Mouse (Mus musculus) MEL (cell line): ENCODE data around the gene Rac2. TPM values are rescaled to one million over a fixed set of nuclear protein-coding genes. Genes with fewer than 3 reads are reported as not detected.

ENCODE experiments used
- DNase-seq: peaks from one replicate; pipeline ENCODE4 v3.0.0; 2011; ENCODE audit warnings: low read depth, low spot score
- H3K27ac ChIP-seq: 2 replicates; pipeline ENCODE4 v1.5.1; 2012; ENCODE audit warnings: low read depth, mild to moderate bottlenecking, control low read depth, low read length, moderate library complexity; ENCODE audit not compliant: control insufficient read depth
- H3K27me3 ChIP-seq, 2 experiments: fragments of 150-350 bp in 1 of 2; sonication (generic) in 1 of 2; 2 replicates each; pipeline ENCODE4 v1.6.1; 2012; ENCODE audit warnings: low read length in 2 of 2, mild to moderate bottlenecking in 2 of 2, improper control_type of control experiment in 1 of 2, moderate library complexity in 1 of 2; ENCODE audit not compliant: insufficient read depth in 2 of 2, control insufficient read depth in 1 of 2
- H3K36me3 ChIP-seq, 2 experiments: 2 replicates each; pipeline ENCODE4 v1.6.1; 2012 to 2014; ENCODE audit warnings: low read length in 2 of 2, improper control_type of control experiment in 1 of 2, inconsistent platforms in 1 of 2, mild to moderate bottlenecking in 1 of 2; ENCODE audit not compliant: insufficient read depth in 2 of 2, control insufficient read depth in 1 of 2
- H3K4me1 ChIP-seq, 2 experiments: fragments of 150-350 bp in 1 of 2; sonication (generic) in 1 of 2; 2 replicates each; pipeline ENCODE4 v1.6.1; 2012; ENCODE audit warnings: low read length in 2 of 2, improper control_type of control experiment in 1 of 2, mild to moderate bottlenecking in 1 of 2; ENCODE audit not compliant: insufficient read depth in 2 of 2, control insufficient read depth in 1 of 2
- H3K4me3 ChIP-seq, 2 experiments: fragments of 150-350 bp in 1 of 2; sonication (generic) in 1 of 2; 2 replicates each; pipeline ENCODE4 v1.5.1; 2012; ENCODE audit warnings: low read depth in 2 of 2, low read length in 2 of 2, mild to moderate bottlenecking in 2 of 2, moderate library complexity in 2 of 2, control low read depth in 1 of 2, improper control_type of control experiment in 1 of 2; ENCODE audit not compliant: control insufficient read depth in 1 of 2, insufficient read depth in 1 of 2
- H3K79me2 ChIP-seq: 2 replicates; pipeline ENCODE4 v1.6.1; 2012; ENCODE audit warnings: mild to moderate bottlenecking, low read length, moderate library complexity; ENCODE audit not compliant: control insufficient read depth, poor library complexity, insufficient read depth
- H3K9ac ChIP-seq: 2 replicates; pipeline ENCODE4 v1.6.1; 2012; ENCODE audit warnings: low read depth, mild to moderate bottlenecking, control low read depth, low read length, moderate library complexity; ENCODE audit not compliant: control insufficient read depth, poor library complexity, severe bottlenecking
- H3K9me3 ChIP-seq: fragments of 150-350 bp; sonication (generic); replicated peaks from 2 replicates; pipeline ENCODE4 v1.6.1; 2012; ENCODE audit warnings: mild to moderate bottlenecking, low read length, improper control_type of control experiment, moderate library complexity; ENCODE audit not compliant: insufficient read depth
- CHD2 ChIP-seq: IDR thresholded peaks from 2 replicates; pipeline ENCODE4 v1.6.1; 2011; ENCODE audit warnings: low read length, improper control_type of control experiment
- CTCF ChIP-seq, 3 experiments: IDR thresholded peaks in 2 of 3; conservative IDR thresholded peaks in 1 of 3; 2 replicates each; pipeline ENCODE4 v1.5.1; 2011 to 2012; ENCODE audit warnings: low read length in 3 of 3, low read depth in 2 of 3, mild to moderate bottlenecking in 2 of 3, improper control_type of control experiment in 1 of 3, inconsistent platforms in 1 of 3, mixed read lengths in 1 of 3, moderate library complexity in 1 of 3; ENCODE audit not compliant: control insufficient read depth in 1 of 3, insufficient read depth in 1 of 3, poor library complexity in 1 of 3, severe bottlenecking in 1 of 3
- JUND ChIP-seq: IDR thresholded peaks from 2 replicates; pipeline ENCODE4 v1.6.1; 2011; ENCODE audit warnings: low read depth, mild to moderate bottlenecking, improper control_type of control experiment, low read length
- MAFK ChIP-seq: IDR thresholded peaks from 2 replicates; pipeline ENCODE4 v1.6.1; 2011; ENCODE audit warnings: low read depth, mild to moderate bottlenecking, low read length, improper control_type of control experiment, borderline replicate concordance
- MEF2A ChIP-seq: IDR thresholded peaks from 2 replicates; pipeline ENCODE4 v1.6.1; 2014; ENCODE audit warnings: low read depth, mild to moderate bottlenecking, inconsistent platforms, low read length, improper control_type of control experiment; ENCODE audit not compliant: poor library complexity, insufficient replicate concordance, severe bottlenecking; ENCODE audit errors: extremely low read depth
- NELFE ChIP-seq: IDR thresholded peaks from 2 replicates; pipeline ENCODE4 v1.6.1; 2011; ENCODE audit warnings: low read depth, low read length, improper control_type of control experiment
- TBP ChIP-seq: IDR thresholded peaks from 2 replicates; pipeline ENCODE4 v1.8.0; 2011; ENCODE audit warnings: low read depth, low read length, improper control_type of control experiment
- UBTF ChIP-seq: IDR thresholded peaks from 2 replicates; pipeline ENCODE4 v1.6.1; 2012; ENCODE audit warnings: low read depth, mild to moderate bottlenecking, inconsistent platforms, low read length, improper control_type of control experiment, moderate library complexity, borderline replicate concordance; ENCODE audit not compliant: insufficient read depth
- USF2 ChIP-seq, 2 experiments: IDR thresholded peaks; 2 replicates each; pipeline ENCODE4 v1.6.1; 2011 to 2012; ENCODE audit warnings: improper control_type of control experiment in 2 of 2, low read length in 2 of 2, borderline replicate concordance in 1 of 2, inconsistent platforms in 1 of 2, low read depth in 1 of 2, mild to moderate bottlenecking in 1 of 2; ENCODE audit not compliant: insufficient read depth in 1 of 2
- ZNF384 ChIP-seq: IDR thresholded peaks from 2 replicates; pipeline ENCODE4 v1.6.1; 2012; ENCODE audit warnings: low read depth, mild to moderate bottlenecking, inconsistent platforms, low read length, improper control_type of control experiment
- polyA plus RNA-seq, 2 experiments: library from polyadenylated mRNA; stranded (reverse) in 1 of 2; unstranded in 1 of 2; fragments of >175 nt in 1 of 2; fragments of >200 nt in 1 of 2; gene quantifications; 2 replicates each; pipeline versions ENCODE4 v1.2.1 to v1.2.4; 2012; ENCODE audit warnings: low replicate concordance in 2 of 2, low read depth in 1 of 2; ENCODE audit not compliant: insufficient read length in 2 of 2, insufficient read depth in 1 of 2, missing spikeins in 1 of 2
- total RNA-seq: library from RNA; depleted of rRNA; stranded (reverse); fragments of 300-350 nt; gene quantifications from 2 replicates; pipeline ENCODE4 v1.2.3, GENCODE M21; 2012

Gene Rac2
- total and polyA plus RNA-seq, 3 experiments = 257 to 881 (median 772) TPM

DNA sequence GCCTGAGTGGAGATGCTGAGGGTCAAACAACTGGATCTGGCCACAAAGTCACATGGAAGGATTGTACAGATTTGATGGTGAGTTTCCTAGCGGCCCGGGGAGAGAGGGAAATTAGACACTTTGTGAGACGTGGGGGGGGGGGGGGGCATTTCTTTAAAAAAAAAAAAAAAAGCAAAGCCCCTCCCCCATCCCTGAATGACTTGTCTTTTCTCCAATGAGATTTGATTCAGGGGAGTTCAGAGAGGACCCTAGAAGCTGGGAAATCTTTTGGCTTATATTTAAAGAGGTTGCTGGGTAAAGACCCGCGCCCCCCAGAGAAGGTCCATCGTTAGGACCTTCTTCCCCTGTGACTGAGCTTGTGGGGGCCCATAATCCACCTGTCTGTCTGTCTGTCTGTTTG lies 23.9 kb upstream of the Rac2 start:
- peak overlapping the region; percentile 56 for H3K9ac ChIP-seq
- no peaks in the 10 kb centered on the region for H3K79me2 ChIP-seq
- DNase-seq = no peak
- H3K36me3 ChIP-seq = no peaks in the 10 kb centered on the region
- H3K27me3 ChIP-seq = no peaks in the 10 kb centered on the region
- TF ChIP-seq MAFK (no peak), ZNF384 (peak; percentile 86)
- peaks cover 0 to 11% of the 10 kb centered on the region in 2 experiments; a peak in 2 of 4 replicates for H3K4me1 ChIP-seq
- no peaks in the 10 kb centered on the region for H3K9me3 ChIP-seq
- H3K27ac ChIP-seq = peak overlapping the region; percentile 59
- H3K4me3 ChIP-seq = peak overlapping the region; percentile 58 to 73

GRCm38 (mm10) chr15:78595468-78595867 lies 22.9 kb upstream of the Rac2 start:
- Histone ChIP-seq H3K9me3 (no peaks in the 10 kb centered on the region), H3K36me3 (no peaks in the 10 kb centered on the region), H3K79me2 (no peaks in the 10 kb centered on the region), H3K9ac (no peak overlapping the region), H3K4me3 (no peak overlapping the region), H3K27ac (no peak overlapping the region), H3K4me1 (peaks cover 0 to 11% of the 10 kb centered on the region in 2 experiments; a peak in 2 of 4 replicates), H3K27me3 (no peaks in the 10 kb centered on the region)
- peak; percentile 19 for DNase-seq
- TF ChIP-seq CTCF (IDR thresholded peaks at IDR 0.05 in 2 of 3, conservative IDR thresholded peaks at IDR 0.05 in 1 of 3; ENCODE audit: control insufficient read depth in 1 of 3, insufficient read depth in 1 of 3, low read depth in 2 of 3, low read length in 3 of 3, poor library complexity in 1 of 3, severe bottlenecking in 1 of 3) = peak; percentile 48 to 62 (median 56)
- no peak for TF ChIP-seq UBTF
- no peak for TF ChIP-seq JUND
- TF ChIP-seq MEF2A = no peak

DNA sequence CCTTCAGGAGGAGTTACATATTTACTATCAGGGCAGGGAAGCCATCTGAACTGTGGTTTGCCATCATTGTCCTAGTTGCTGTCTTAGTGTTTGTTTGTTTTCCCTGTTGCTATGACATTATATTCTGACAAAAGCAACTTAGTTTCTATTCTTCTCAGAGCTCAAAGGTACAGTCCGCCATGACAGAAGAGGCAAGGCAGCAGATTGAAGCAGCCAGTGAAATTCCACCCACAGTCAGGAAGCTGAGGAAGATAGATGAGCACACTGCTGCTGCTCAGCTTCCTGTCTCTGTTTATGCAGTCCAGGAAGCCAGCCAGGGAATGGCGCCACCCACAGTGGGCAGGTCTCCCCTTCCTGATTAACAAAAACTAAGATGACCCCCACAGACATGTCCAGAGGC lies 22.2 kb upstream of the Rac2 start:
- H3K9me3 ChIP-seq = no peaks in the 10 kb centered on the region
- peak; percentile 10 for DNase-seq
- H3K4me3 ChIP-seq = no peak overlapping the region
- H3K27me3 ChIP-seq = no peaks in the 10 kb centered on the region
- H3K4me1 ChIP-seq = peaks cover 0 to 11% of the 10 kb centered on the region in 2 experiments; a peak in 2 of 4 replicates
- no peak for TF ChIP-seq NELFE
- no peak for TF ChIP-seq USF2 (IDR thresholded peaks at IDR 0.05; ENCODE audit: borderline replicate concordance in 1 of 2, insufficient read depth in 1 of 2, low read depth in 1 of 2, low read length in 2 of 2)
- TF ChIP-seq TBP = no peak
- TF ChIP-seq ZNF384 = no peak
- no peak for TF ChIP-seq CHD2
- H3K9ac ChIP-seq = no peak overlapping the region
- no peaks in the 10 kb centered on the region for H3K79me2 ChIP-seq
- no peak overlapping the region for H3K27ac ChIP-seq
- H3K36me3 ChIP-seq = no peaks in the 10 kb centered on the region
